Mouse (Mus musculus) gastrocnemius, adult 8-10 months (tissue): Measurements from ENCODE around the gene Etv3. TPM values are rescaled to one million over a fixed set of nuclear protein-coding genes. Genes with fewer than 3 reads are reported as not detected.
"Not testable (repeated sequence)": the region's sequence is repeated elsewhere in the genome, so short reads cannot be mapped to it uniquely, and the experiment has no call there.

Source experiments
- DNase-seq, 2 experiments: peaks; one replicate each; pipeline ENCODE4 v3.0.0; 2022; ENCODE audit warnings: low spot score in 2 of 2
- total RNA-seq, 4 experiments: library from RNA; stranded (reverse); gene quantifications; 2 replicates each; pipeline ENCODE4 v1.2.4; 2022

Gene Etv3
- 10 to 100 TPM; 10.4 to 10.9 (median 10.6) TPM for total RNA-seq

- DNase-seq = peak; percentile 71 to 72
Observed at GRCm38 (mm10) chr3:87525043-87525836, at the start of gene Etv3. TSS of gene Etv3 (plus strand) at chr3:87525407.

GRCm38 (mm10) chr3:87477948-87478347, 47.3 kb upstream of the Etv3 start:
- DNase-seq = not testable (repeated sequence)

GRCm38 (mm10) chr3:87478596-87478995, 46.6 kb upstream of the Etv3 start:
- DNase-seq = not testable (repeated sequence)

GRCm38 (mm10) chr3:87479230-87479629, 46.0 kb upstream of the Etv3 start:
- DNase-seq = not testable (repeated sequence)

- no peak for DNase-seq
Observed at GRCm38 (mm10) chr3:87487392-87487791, 37.8 kb upstream of the Etv3 start.

GRCm38 (mm10) chr3:87487911-87488310, 37.3 kb upstream of the Etv3 start:
- DNase-seq = no peak

GRCm38 (mm10) chr3:87498266-87498665, 26.9 kb upstream of the Etv3 start:
- no peak for DNase-seq

GRCm38 (mm10) chr3:87499072-87499471, 26.1 kb upstream of the Etv3 start:
- peak; percentile 32 to 39 for DNase-seq

GRCm38 (mm10) chr3:87500088-87501055, 24.8 kb upstream of the Etv3 start:
- DNase-seq = no peak

- no peak for DNase-seq
Observed at GRCm38 (mm10) chr3:87501151-87501550, 24.1 kb upstream of the Etv3 start.

- DNase-seq = no peak
Observed at GRCm38 (mm10) chr3:87502771-87503170, 22.4 kb upstream of the Etv3 start.

- DNase-seq = no peak
Observed at GRCm38 (mm10) chr3:87504330-87504729, 20.9 kb upstream of the Etv3 start.

GRCm38 (mm10) chr3:87504749-87505425, 20.3 kb upstream of the Etv3 start:
- DNase-seq = no peak

GRCm38 (mm10) chr3:87506456-87507416, 18.5 kb upstream of the Etv3 start:
- DNase-seq = no peak

GRCm38 (mm10) chr3:87508205-87508901, 16.9 kb upstream of the Etv3 start:
- DNase-seq = peak; percentile 71 to 72

- peak in 1 of 2 experiments; percentile 24 for DNase-seq
Observed at GRCm38 (mm10) chr3:87509061-87509460, 16.1 kb upstream of the Etv3 start.

GRCm38 (mm10) chr3:87510832-87511231, 14.4 kb upstream of the Etv3 start:
- no peak for DNase-seq

- no peak for DNase-seq
Observed at GRCm38 (mm10) chr3:87511971-87512765, 13.0 kb upstream of the Etv3 start.

GRCm38 (mm10) chr3:87515567-87516081, 9.6 kb upstream of the Etv3 start:
- DNase-seq = no peak
